Mouse (Mus musculus) midbrain, embryonic 16.5 days (tissue): ENCODE measurements at regions not wholly inside any gene's neighbourhood (a gene's known extent, or its start where the extent isn't known, plus 50 kb on each side); places are given as distances from the start of the nearest gene placed in this dataset.

Experiments
- ATAC-seq: fragments of 200-750 bp; cut with Nextera tagmentation; 2 replicates; pipeline ENCODE4 v1.8.0; 2017; ENCODE audit warnings: moderate TSS enrichment
- H3K27ac ChIP-seq: fragments of 300-500 bp; sonication (generic); 2 replicates; pipeline ENCODE4 v1.5.1; 2014; ENCODE audit warnings: mild to moderate bottlenecking, low read length, mixed read lengths
- H3K27me3 ChIP-seq: fragments of 300-500 bp; sonication (generic); 2 replicates; pipeline ENCODE4 v1.6.1; 2014; ENCODE audit warnings: low read depth, low read length, mixed read lengths; ENCODE audit not compliant: control insufficient read depth, insufficient read depth
- H3K36me3 ChIP-seq: fragments of 300-500 bp; sonication (generic); 2 replicates; pipeline ENCODE4 v1.6.1; 2014; ENCODE audit warnings: mild to moderate bottlenecking, low read length, moderate library complexity, mixed read lengths; ENCODE audit not compliant: control insufficient read depth, insufficient read depth
- H3K4me1 ChIP-seq: fragments of 300-500 bp; sonication (generic); 2 replicates; pipeline ENCODE4 v1.6.1; 2014; ENCODE audit warnings: mild to moderate bottlenecking, low read length, mixed read lengths; ENCODE audit not compliant: control insufficient read depth, insufficient read depth
- H3K4me2 ChIP-seq: fragments of 300-500 bp; sonication (generic); 2 replicates; pipeline ENCODE4 v1.6.1; 2014; ENCODE audit warnings: mild to moderate bottlenecking, low read length, mixed read lengths
- H3K4me3 ChIP-seq: fragments of 300-500 bp; sonication (generic); 2 replicates; pipeline ENCODE4 v1.5.1; 2014; ENCODE audit warnings: low read depth, mild to moderate bottlenecking, low read length, moderate library complexity, mixed read lengths
- H3K9ac ChIP-seq: fragments of 300-500 bp; sonication (generic); 2 replicates; pipeline ENCODE4 v1.6.1; 2014; ENCODE audit warnings: low read depth, low read length, mixed read lengths
- H3K9me3 ChIP-seq: fragments of 300-500 bp; sonication (generic); replicated peaks from 2 replicates; pipeline ENCODE4 v1.6.1; 2014; ENCODE audit warnings: mild to moderate bottlenecking, low read length, mixed read lengths; ENCODE audit not compliant: control insufficient read depth, poor library complexity, severe bottlenecking
- WGBS: fragments of 180-500 bp; shearing (Covaris S2); extraction: QIAGEN DNeasy Blood & Tissue Kit; methylation state at CpG from one replicate; pipeline ENCODE4 v1.1.7; 2014; 5-methylcytosine and 5-hydroxymethylcytosine counted together

DNA sequence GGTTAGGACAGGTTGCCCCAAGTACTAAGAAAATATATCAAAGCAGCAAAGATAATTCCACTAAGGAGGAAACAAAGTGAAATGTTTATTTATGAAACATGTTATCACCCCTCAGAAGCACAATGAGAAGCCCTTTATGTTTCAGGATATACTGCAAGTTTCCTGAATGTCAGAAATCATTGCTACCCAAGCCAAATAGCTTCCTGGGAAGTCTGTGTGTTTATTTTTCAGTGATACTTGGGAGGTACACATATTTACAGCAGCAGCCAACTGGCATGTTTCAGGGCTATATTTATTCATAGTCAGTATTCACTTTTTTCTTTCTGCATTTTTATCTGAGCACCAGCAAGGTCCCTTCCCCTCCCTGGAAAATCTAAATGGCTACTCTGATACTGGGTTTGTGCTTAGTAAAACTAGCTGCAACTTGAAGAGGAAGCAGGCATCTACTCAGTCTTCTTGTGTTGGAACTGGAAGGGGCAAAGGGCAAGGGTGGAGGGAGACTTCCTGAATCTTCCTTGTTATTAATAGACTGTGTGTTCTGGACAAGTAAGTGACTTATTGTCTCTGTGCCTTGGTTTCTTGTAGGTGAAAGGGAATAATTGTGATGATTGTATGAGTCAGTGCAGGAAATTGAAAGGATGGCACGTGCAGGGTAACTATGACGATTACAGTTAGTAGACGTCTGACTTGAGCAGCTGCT lies 236.5 kb upstream of the Dach1 start:
- WGBS, result 69% methylated on average over 3 of the region's 3 CpGs
- no peaks in the 10 kb centered on the region for H3K36me3 ChIP-seq
- H3K4me2 ChIP-seq, result no peak overlapping the region
- H3K27me3 ChIP-seq, result no peaks in the 10 kb centered on the region
- no peak overlapping the region for H3K9ac ChIP-seq
- ATAC-seq, result no peak
- H3K9me3 ChIP-seq, result no peaks in the 10 kb centered on the region
- H3K27ac ChIP-seq, result no peak overlapping the region
- no peaks in the 10 kb centered on the region for H3K4me1 ChIP-seq
- no peak overlapping the region for H3K4me3 ChIP-seq

DNA sequence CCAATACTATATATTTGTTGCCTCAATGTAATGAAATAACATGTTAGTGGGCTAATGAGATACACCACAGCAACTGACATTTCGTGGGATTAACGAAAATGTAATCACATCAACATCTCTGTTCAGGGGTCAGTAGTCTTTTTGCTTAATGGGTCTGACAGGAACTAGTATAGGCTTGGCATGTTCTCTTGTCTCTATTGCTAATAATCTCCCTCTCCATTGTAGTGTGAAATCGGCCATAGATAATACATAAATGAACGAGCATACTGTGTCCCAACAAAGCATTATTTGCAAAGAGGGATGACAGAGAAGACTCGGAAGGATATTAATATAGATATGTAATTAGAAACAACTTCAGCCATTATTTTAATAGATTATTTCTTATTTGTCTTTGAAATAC lies 234.5 kb upstream of the Dach1 start:
- Histone ChIP-seq H3K27ac (no peak overlapping the region), H3K4me3 (no peak overlapping the region), H3K9ac (no peak overlapping the region), H3K27me3 (no peaks in the 10 kb centered on the region), H3K4me2 (no peak overlapping the region), H3K36me3 (no peaks in the 10 kb centered on the region), H3K9me3 (no peaks in the 10 kb centered on the region), H3K4me1 (no peaks in the 10 kb centered on the region)
- no peak for ATAC-seq
- 72% methylated on average over 5 of the region's 5 CpGs for WGBS

DNA sequence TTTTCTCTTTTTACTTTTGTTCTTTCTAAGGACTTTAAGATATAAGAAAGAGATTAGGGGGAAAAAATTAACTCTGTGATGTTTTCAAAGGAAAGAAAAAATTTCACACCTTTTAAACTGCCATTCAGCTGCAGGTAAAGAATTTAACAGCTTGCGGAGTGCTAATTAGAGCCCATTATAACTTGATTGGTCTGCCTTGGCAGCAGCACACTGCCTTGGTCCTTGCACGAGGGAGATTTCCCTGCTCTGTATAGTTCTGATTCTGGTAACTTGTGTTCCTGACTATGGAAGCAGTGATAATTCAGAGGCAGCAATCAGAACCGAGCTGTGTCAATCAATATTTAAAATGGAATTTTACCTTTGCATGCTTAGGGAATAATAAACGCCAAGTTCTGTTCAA lies 218.3 kb upstream of the Dach1 start:
- H3K4me3 ChIP-seq, result no peak overlapping the region
- WGBS, result 67% methylated on average over 4 of the region's 4 CpGs
- no peaks in the 10 kb centered on the region for H3K4me1 ChIP-seq
- no peak overlapping the region for H3K27ac ChIP-seq
- no peaks in the 10 kb centered on the region for H3K9me3 ChIP-seq
- ATAC-seq, result no peak
- no peak overlapping the region for H3K9ac ChIP-seq
- H3K27me3 ChIP-seq, result no peaks in the 10 kb centered on the region
- no peak overlapping the region for H3K4me2 ChIP-seq
- no peaks in the 10 kb centered on the region for H3K36me3 ChIP-seq
